Mouse (Mus musculus) megakaryocyte, embryonic 14.5 days (primary cell): ENCODE measurements around the gene Crocc2.

ENCODE experiments used
- FLI1 ChIP-seq: IDR thresholded peaks from 2 replicates; pipeline ENCODE4 v1.6.1; 2012; ENCODE audit warnings: low read length, inconsistent platforms, mixed read lengths
- GATA1 ChIP-seq: IDR thresholded peaks from 3 replicates; pipeline ENCODE4 v1.6.1; 2012; ENCODE audit warnings: mixed read lengths, low read length, inconsistent platforms, borderline replicate concordance

- TF ChIP-seq GATA1 (no peak), FLI1 (no peak)
Measured at GRCm38 (mm10) chr1:93132676-93133075, 35.8 kb upstream of the Crocc2 start.
